Mouse (Mus musculus): ENCODE results near the gene Epdr1. TPM values are rescaled to one million over a fixed set of nuclear protein-coding genes. Genes with fewer than 3 reads are reported as not detected.
A peak's percentile ranks its signal among the peaks of the same experiment; 100 is the strongest.

The Epdr1 gene
- total and polyA plus RNA-seq, 2 experiments from 2014 or later: 40.3 to 51.9 TPM

DNA sequence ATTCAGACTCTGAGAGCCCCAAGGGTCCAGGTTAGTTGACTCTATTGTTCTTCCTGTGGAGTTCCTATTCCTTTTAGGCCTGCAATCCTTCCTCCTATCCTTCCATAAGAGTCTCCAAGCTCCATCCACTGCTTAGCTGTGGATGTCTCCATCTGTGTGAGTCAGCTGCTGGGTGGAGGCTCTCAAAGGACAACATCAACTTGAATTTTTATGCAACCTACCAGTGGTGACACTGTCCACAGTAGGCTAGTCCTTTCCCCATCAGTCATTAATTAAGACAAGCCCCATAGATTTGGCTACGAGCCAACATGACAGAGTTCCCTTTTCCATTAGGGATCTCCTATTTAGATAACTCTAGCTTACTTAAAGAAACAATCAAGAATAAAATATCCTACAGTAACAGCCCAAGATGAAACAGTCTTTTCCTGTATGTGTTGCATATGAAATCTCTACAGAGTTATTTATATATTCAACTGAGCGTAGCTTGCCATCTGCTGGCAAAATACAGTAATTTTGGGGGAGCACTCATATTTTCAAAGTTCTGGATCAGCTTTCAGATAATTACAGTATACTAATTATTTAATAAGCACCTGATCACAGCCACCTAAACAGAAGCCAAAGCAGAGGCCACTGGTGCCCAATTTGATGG is 20.6 kb upstream of the Epdr1 start:
- H3K36me3 ChIP-seq (ENCODE audit: insufficient read depth, low read length): no peaks in the 10 kb centered on the region
- TF ChIP-seq CTCF (IDR thresholded peaks at IDR 0.05; ENCODE audit: low read depth): peak; percentile 60
- no peaks in the 10 kb centered on the region for H3K27me3 ChIP-seq (ENCODE audit: insufficient read depth, low read length)
- no peaks in the 10 kb centered on the region for H3K9me3 ChIP-seq (ENCODE audit: low read length)
- H3K4me1 ChIP-seq (ENCODE audit: insufficient read depth, low read length): no peaks in the 10 kb centered on the region
- no peak overlapping the region for H3K27ac ChIP-seq
- no peak overlapping the region for H3K4me2 ChIP-seq (ENCODE audit: low read depth, low read length)
- no peak overlapping the region for H3K9ac ChIP-seq (replicated peaks; ENCODE audit: low read length)
- 70% methylated on average over 2 of the region's 2 CpGs for WGBS
- DNase-seq (ENCODE audit: low spot score) (peak; percentile 68), ATAC-seq (0 out of 2 replicates have a peak, but pooled peaks have one; percentile 62)
- no peak overlapping the region for H3K4me3 ChIP-seq (ENCODE audit: low read length)

DNA sequence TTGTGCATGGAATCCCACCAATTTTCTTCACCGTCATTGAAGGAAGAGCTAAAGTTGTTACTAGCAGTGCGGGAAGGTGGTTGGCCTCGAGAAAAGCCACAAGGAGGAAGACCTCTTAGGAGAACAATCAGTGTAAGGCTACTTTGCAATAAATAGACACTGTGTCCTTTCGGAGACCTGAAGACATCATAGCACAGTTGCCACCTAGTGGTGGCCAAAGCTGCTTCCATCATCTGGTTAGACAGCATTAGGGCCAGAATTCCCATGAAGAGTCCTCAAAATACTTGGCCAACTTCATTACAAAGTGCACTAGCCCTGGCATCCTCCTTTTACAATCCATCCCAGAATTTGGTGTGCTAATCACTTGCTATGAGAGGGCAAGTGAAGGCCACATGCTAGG is 16.4 kb upstream of the Epdr1 start:
- H3K4me1 ChIP-seq (ENCODE audit: insufficient read depth, low read length): no peaks in the 10 kb centered on the region
- WGBS: 74% methylated on average over 4 of the region's 4 CpGs
- peak; percentile 73 for TF ChIP-seq CTCF (IDR thresholded peaks at IDR 0.05; ENCODE audit: low read depth)

DNA sequence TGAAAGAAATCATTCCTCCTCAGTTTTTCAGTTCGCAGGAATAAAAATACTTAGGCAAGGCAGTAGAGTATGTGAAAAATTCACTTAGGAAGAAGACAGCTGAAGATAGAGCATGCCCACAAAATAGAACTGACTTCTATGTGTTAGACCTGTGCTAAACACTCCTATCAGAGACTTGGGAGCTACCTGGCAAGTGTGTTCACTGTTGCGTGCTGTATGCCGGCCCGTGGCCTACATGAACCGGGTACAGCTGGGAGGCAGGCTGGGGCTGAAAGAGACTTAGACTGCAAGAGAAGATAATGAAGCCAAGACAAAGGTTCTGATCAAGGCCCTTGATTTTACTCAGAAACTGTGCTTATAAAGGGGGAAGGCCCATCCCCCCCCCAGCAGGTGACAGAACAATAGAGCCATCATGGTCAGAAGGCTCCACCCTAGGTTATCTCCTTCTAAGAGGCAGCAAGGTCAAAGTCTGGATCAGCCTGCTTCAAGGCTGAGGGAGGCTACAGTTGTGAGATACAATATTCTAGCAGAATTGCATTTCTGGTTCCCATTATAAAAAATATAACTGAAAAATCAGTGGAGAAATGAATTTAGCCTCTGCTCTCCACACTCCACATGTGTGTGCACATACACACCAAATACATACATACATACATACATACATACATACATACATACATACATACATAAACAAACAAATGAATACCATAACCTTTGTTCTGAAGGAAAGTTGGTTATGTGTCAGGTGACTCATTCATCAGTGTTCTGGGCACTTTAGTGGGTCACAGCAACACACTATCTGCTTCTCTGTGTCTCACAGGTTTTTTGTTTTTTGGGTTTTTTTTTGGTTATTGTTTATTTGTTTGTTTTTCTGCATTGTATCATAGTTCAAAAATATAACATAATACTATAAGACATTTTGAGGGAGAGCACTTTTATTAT is 11.3 kb upstream of the Epdr1 start:
- Histone ChIP-seq H3K4me2 (ENCODE audit: low read depth, low read length) (no peak overlapping the region), H3K27me3 (ENCODE audit: insufficient read depth, low read length) (no peaks in the 10 kb centered on the region), H3K4me1 (ENCODE audit: insufficient read depth, low read length) (no peaks in the 10 kb centered on the region), H3K9ac (replicated peaks; ENCODE audit: low read length) (no peak overlapping the region), H3K4me3 (ENCODE audit: low read length) (no peak overlapping the region), H3K36me3 (ENCODE audit: insufficient read depth, low read length) (no peaks in the 10 kb centered on the region), H3K9me3 (ENCODE audit: low read length) (no peaks in the 10 kb centered on the region), H3K27ac (no peak overlapping the region)
- ATAC-seq (no peak), DNase-seq (ENCODE audit: low spot score) (no peak)
- no peak for TF ChIP-seq CTCF (IDR thresholded peaks at IDR 0.05; ENCODE audit: low read depth)
- 92% methylated on average over 5 of the region's 5 CpGs for WGBS

More for the DNA sequence above, 16.4 kb upstream of the Epdr1 start:
- no peaks in the 10 kb centered on the region for H3K27me3 ChIP-seq (ENCODE audit: insufficient read depth, low read length)
- no peak for ATAC-seq
- H3K9me3 ChIP-seq (ENCODE audit: low read length): no peaks in the 10 kb centered on the region
- no peak overlapping the region for H3K4me3 ChIP-seq (ENCODE audit: low read length)
- no peak overlapping the region for H3K4me2 ChIP-seq (ENCODE audit: low read depth, low read length)
- H3K27ac ChIP-seq: no peak overlapping the region
- no peak overlapping the region for H3K9ac ChIP-seq (replicated peaks; ENCODE audit: low read length)
- peak; percentile 57 for DNase-seq (ENCODE audit: low spot score)
- no peaks in the 10 kb centered on the region for H3K36me3 ChIP-seq (ENCODE audit: insufficient read depth, low read length)

DNA sequence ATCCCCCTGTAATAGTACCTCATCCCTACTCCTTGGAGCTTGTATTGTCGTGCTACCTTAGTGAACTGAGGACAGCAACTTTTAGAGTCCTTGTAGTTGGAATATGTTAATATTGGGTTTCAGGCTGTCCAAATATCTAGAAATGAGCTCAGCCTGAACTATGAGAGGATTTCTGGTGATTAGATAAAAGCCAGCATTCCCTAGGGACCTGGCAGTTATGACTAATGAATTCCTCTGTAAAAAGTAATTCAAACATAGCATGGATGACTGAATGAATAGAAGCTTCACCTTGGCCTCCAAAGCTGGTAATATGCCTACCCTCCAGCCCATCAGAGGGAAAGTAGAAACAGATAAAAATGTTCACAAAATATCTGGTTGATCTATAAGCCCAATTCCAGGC is 6.7 kb upstream of the Epdr1 start:
- H3K9me3 ChIP-seq (ENCODE audit: low read length): no peaks in the 10 kb centered on the region
- H3K27me3 ChIP-seq (ENCODE audit: insufficient read depth, low read length): no peaks in the 10 kb centered on the region; the same call in 1 of the 2 replicates
- no peak overlapping the region for H3K4me3 ChIP-seq (ENCODE audit: low read length)
- 88% methylated on average over 1 of the region's 1 CpGs for WGBS
- ATAC-seq: no peak
- peaks cover 9% of the 10 kb centered on the region; the same call in 1 of the 2 replicates for H3K4me1 ChIP-seq (ENCODE audit: insufficient read depth, low read length)
- H3K36me3 ChIP-seq (ENCODE audit: insufficient read depth, low read length): no peaks in the 10 kb centered on the region
- H3K4me2 ChIP-seq (ENCODE audit: low read depth, low read length): no peak overlapping the region
- no peak for TF ChIP-seq CTCF (IDR thresholded peaks at IDR 0.05; ENCODE audit: low read depth)
- DNase-seq (ENCODE audit: low spot score): no peak
- no peak overlapping the region for H3K9ac ChIP-seq (replicated peaks; ENCODE audit: low read length)
- no peak overlapping the region for H3K27ac ChIP-seq

DNA sequence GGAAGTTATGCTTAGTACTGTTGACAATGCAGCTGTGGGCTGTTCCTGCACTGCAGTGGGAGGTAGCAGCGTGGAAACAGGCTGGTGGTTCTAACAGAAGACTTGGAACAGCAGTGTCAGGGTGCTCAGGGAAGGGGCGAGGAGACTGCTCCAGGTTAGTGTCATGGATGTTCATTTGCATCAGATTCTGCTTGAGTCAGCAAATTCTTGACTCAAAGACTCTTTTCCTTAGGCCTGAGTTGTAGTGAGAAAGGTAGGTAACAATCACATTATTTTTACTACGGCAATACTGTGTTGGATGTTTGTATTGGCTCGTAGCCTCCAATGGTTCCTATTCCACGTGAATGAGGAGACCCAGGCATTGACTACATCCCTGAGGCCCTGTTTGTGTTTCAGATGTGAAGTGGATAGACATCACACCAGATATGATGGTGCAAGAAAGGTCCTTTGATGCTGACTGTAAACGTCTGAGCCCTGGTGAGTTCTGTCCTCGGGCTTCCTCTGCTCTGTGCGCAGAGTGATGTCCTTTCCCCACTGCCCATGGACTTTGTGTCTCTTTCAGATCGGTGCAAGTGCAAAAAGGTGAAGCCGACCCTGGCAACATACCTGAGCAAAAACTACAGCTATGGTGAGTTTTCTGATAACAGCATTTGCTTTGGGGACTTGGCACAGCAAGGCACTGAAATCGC is 5.0 kb upstream of the Epdr1 start:
- Histone ChIP-seq H3K9ac (replicated peaks; ENCODE audit: low read length) (no peak overlapping the region), H3K4me3 (ENCODE audit: low read length) (no peak overlapping the region), H3K4me1 (ENCODE audit: insufficient read depth, low read length) (peaks cover 9% of the 10 kb centered on the region; the same call in 1 of the 2 replicates), H3K27me3 (ENCODE audit: insufficient read depth, low read length) (no peaks in the 10 kb centered on the region; the same call in 1 of the 2 replicates), H3K27ac (no peak overlapping the region), H3K9me3 (ENCODE audit: low read length) (no peaks in the 10 kb centered on the region), H3K36me3 (ENCODE audit: insufficient read depth, low read length) (no peaks in the 10 kb centered on the region), H3K4me2 (ENCODE audit: low read depth, low read length) (no peak overlapping the region)
- WGBS: 83% methylated on average over 11 of the region's 11 CpGs
- TF ChIP-seq CTCF (IDR thresholded peaks at IDR 0.05; ENCODE audit: low read depth): no peak
- DNase-seq (ENCODE audit: low spot score): no peak
- no peak for ATAC-seq

DNA sequence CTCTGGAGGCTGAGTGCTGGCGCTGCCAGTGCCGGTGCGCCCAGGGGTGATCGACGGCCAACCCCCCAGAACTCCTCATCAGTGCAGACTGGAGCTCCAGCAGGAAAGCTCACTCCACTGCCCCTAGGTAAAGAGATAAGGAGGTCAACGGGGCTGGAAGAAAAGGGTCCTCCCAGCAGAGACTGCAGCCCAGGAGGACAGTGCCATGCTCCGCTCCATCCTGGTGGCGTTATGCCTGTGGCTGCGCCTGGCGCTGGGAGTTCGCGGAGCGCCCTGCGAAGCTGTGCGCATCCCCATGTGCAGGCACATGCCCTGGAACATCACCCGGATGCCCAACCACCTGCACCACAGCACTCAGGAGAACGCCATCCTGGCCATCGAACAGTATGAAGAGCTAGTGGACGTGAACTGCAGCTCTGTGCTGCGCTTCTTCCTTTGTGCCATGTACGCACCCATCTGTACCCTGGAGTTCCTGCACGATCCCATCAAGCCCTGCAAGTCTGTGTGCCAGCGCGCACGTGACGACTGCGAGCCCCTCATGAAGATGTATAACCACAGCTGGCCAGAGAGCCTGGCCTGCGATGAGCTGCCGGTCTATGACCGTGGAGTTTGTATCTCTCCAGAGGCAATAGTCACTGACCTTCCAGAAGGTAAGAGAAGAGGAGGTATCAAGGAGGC is 3.6 kb upstream of the Epdr1 start:
- Histone ChIP-seq H3K27ac (no peak overlapping the region), H3K36me3 (ENCODE audit: insufficient read depth, low read length) (no peaks in the 10 kb centered on the region), H3K4me2 (ENCODE audit: low read depth, low read length) (peak overlapping the region; percentile 73), H3K4me1 (ENCODE audit: insufficient read depth, low read length) (peaks cover 10% of the 10 kb centered on the region; the same call in 1 of the 2 replicates), H3K27me3 (ENCODE audit: insufficient read depth, low read length) (no peaks in the 10 kb centered on the region; the same call in 1 of the 2 replicates), H3K9me3 (ENCODE audit: low read length) (no peaks in the 10 kb centered on the region), H3K4me3 (ENCODE audit: low read length) (peak overlapping the region; percentile 46), H3K9ac (replicated peaks; ENCODE audit: low read length) (peak overlapping the region; percentile 50)
- peak; percentile 18 for DNase-seq (ENCODE audit: low spot score)
- WGBS: 12% methylated on average over 30 of the region's 30 CpGs
- no peak for TF ChIP-seq CTCF (IDR thresholded peaks at IDR 0.05; ENCODE audit: low read depth)
- ATAC-seq: peak; percentile 52

Measured in hindbrain, postnatal 0 days (tissue).